Mouse (Mus musculus) MEL (cell line): ENCODE measurements around the gene Psrc1.

Experiments
- BHLHE40 ChIP-seq: IDR thresholded peaks from 2 replicates; pipeline ENCODE4 v1.6.1; 2012; ENCODE audit warnings: low read depth, mild to moderate bottlenecking, inconsistent platforms, low read length, improper control_type of control experiment, borderline replicate concordance
- CHD1 ChIP-seq: IDR thresholded peaks from 2 replicates; pipeline ENCODE4 v1.6.1; 2012; ENCODE audit warnings: low read depth, mild to moderate bottlenecking, inconsistent platforms, low read length, improper control_type of control experiment
- CHD2 ChIP-seq: IDR thresholded peaks from 2 replicates; pipeline ENCODE4 v1.6.1; 2011; ENCODE audit warnings: low read length, improper control_type of control experiment
- CTCF ChIP-seq, 3 experiments: IDR thresholded peaks in 2 of 3; conservative IDR thresholded peaks in 1 of 3; 2 replicates each; pipeline ENCODE4 v1.5.1; 2011 to 2012; ENCODE audit warnings: low read length in 3 of 3, low read depth in 2 of 3, mild to moderate bottlenecking in 2 of 3, improper control_type of control experiment in 1 of 3, inconsistent platforms in 1 of 3, mixed read lengths in 1 of 3, moderate library complexity in 1 of 3; ENCODE audit not compliant: control insufficient read depth in 1 of 3, insufficient read depth in 1 of 3, poor library complexity in 1 of 3, severe bottlenecking in 1 of 3
- EP300 ChIP-seq, 2 experiments: IDR thresholded peaks; 2 replicates each; pipeline ENCODE4 v1.6.1; 2011; ENCODE audit warnings: improper control_type of control experiment in 2 of 2, low read length in 2 of 2, low read depth in 1 of 2, mild to moderate bottlenecking in 1 of 2
- JUND ChIP-seq: IDR thresholded peaks from 2 replicates; pipeline ENCODE4 v1.6.1; 2011; ENCODE audit warnings: low read depth, mild to moderate bottlenecking, improper control_type of control experiment, low read length
- MAX ChIP-seq: IDR thresholded peaks from 2 replicates; pipeline ENCODE4 v1.6.1; 2011; ENCODE audit warnings: low read length, improper control_type of control experiment
- MAZ ChIP-seq: IDR thresholded peaks from 2 replicates; pipeline ENCODE4 v1.6.1; 2012; ENCODE audit warnings: low read depth, mild to moderate bottlenecking, inconsistent platforms, low read length, improper control_type of control experiment
- MXI1 ChIP-seq: IDR thresholded peaks from 2 replicates; pipeline ENCODE4 v1.6.1; 2011; ENCODE audit warnings: mild to moderate bottlenecking, low read depth, low read length, improper control_type of control experiment
- POLR2A ChIP-seq, 2 experiments: IDR thresholded peaks; 2 replicates each; pipeline ENCODE4 v1.6.1; 2011 to 2012; ENCODE audit warnings: low read length in 2 of 2, mild to moderate bottlenecking in 2 of 2, control low read depth in 1 of 2, improper control_type of control experiment in 1 of 2, low read depth in 1 of 2, moderate library complexity in 1 of 2; ENCODE audit not compliant: control insufficient read depth in 1 of 2, insufficient read depth in 1 of 2, poor library complexity in 1 of 2
- RAD21 ChIP-seq: IDR thresholded peaks from 2 replicates; pipeline ENCODE4 v1.6.1; 2011; ENCODE audit warnings: mild to moderate bottlenecking, low read depth, low read length, improper control_type of control experiment
- TAL1 ChIP-seq: IDR thresholded peaks from 2 replicates; pipeline ENCODE4 v1.6.1; 2012; ENCODE audit warnings: mild to moderate bottlenecking, inconsistent platforms, low read length, moderate library complexity, mixed read lengths
- ZC3H11A ChIP-seq: IDR thresholded peaks from 2 replicates; pipeline ENCODE4 v1.6.1; 2012; ENCODE audit warnings: low read depth, mild to moderate bottlenecking, inconsistent platforms, low read length, improper control_type of control experiment
- ZNF384 ChIP-seq: IDR thresholded peaks from 2 replicates; pipeline ENCODE4 v1.6.1; 2012; ENCODE audit warnings: low read depth, mild to moderate bottlenecking, inconsistent platforms, low read length, improper control_type of control experiment

- TF ChIP-seq CTCF (IDR thresholded peaks at IDR 0.05 in 2 of 3, conservative IDR thresholded peaks at IDR 0.05 in 1 of 3; ENCODE audit: control insufficient read depth in 1 of 3, insufficient read depth in 1 of 3, low read depth in 2 of 3, low read length in 3 of 3, poor library complexity in 1 of 3, severe bottlenecking in 1 of 3) = no peak
- TF ChIP-seq POLR2A (IDR thresholded peaks at IDR 0.05; ENCODE audit: control insufficient read depth in 1 of 2, insufficient read depth in 1 of 2, low read depth in 1 of 2, low read length in 2 of 2, poor library complexity in 1 of 2) = no peak
- TF ChIP-seq EP300 (IDR thresholded peaks at IDR 0.05; ENCODE audit: low read depth in 1 of 2, low read length in 2 of 2) = no peak
- no peak for TF ChIP-seq CHD1
- no peak for TF ChIP-seq MAX
- TF ChIP-seq RAD21 = no peak
- TF ChIP-seq CHD2 = no peak
- TF ChIP-seq MAZ = no peak
- no peak for TF ChIP-seq ZNF384
- no peak for TF ChIP-seq JUND
- no peak for TF ChIP-seq TAL1
- no peak for TF ChIP-seq MXI1
- TF ChIP-seq ZC3H11A = no peak
- no peak for TF ChIP-seq BHLHE40
Observed at GRCm38 (mm10) chr3:108358445-108358844, 25.2 kb upstream of the Psrc1 start.
